Mouse (Mus musculus): ENCODE data around the gene Rapgef2.

- no peak for TF ChIP-seq CTCF (conservative IDR thresholded peaks at IDR 0.05; ENCODE audit: low read length)
- TF ChIP-seq NANOG (IDR thresholded peaks at IDR 0.05; ENCODE audit: borderline replicate concordance, low read length) = no peak
These were observed 104.0 kb downstream of the Rapgef2 start for GRCm38 (mm10) chr3:79182290-79182689.

Data from E14TG2a.4 (cell line).